Mouse (Mus musculus): Measurements from ENCODE around the gene Bcor. TPM values are rescaled to one million over a fixed set of nuclear protein-coding genes. Genes with fewer than 3 reads are reported as not detected.

Bcor gene
- polyA plus RNA-seq, 1 experiment from 2014 or later: 20.6 TPM

- Histone ChIP-seq H3K9me3 (ENCODE audit: control insufficient read depth, low read depth, low read length) (no peaks in the 10 kb centered on the region), H3K4me1 (ENCODE audit: control insufficient read depth, insufficient read depth, low read length) (peaks cover 5% of the 10 kb centered on the region; the same call in 1 of the 2 replicates), H3K27me3 (ENCODE audit: control insufficient read depth, insufficient read depth, low read length) (0 out of 2 replicates have a peak, but pooled peaks cover 4% of the 10 kb centered on the region), H3K9ac (replicated peaks; ENCODE audit: low read depth, low read length) (peak overlapping the region; percentile 46), H3K4me2 (replicated peaks; ENCODE audit: low read depth, low read length) (peak overlapping the region; percentile 78), H3K36me3 (ENCODE audit: control insufficient read depth, insufficient read depth, low read length) (no peaks in the 10 kb centered on the region), H3K4me3 (ENCODE audit: low read depth, low read length) (peak overlapping the region; percentile 40), H3K27ac (ENCODE audit: low read length) (peak overlapping the region; percentile 89)
- peak; percentile 25; the same call in 1 of the 2 replicates for ATAC-seq (ENCODE audit: insufficient number of reproducible peaks, insufficient read depth, low FRiP score, low read depth)
- WGBS: 2% methylated on average over 65 of the region's 72 CpGs
Observed at GRCm38 (mm10) chrX:12088301-12089026, 71.7 kb downstream of the Bcor start.

GRCm38 (mm10) chrX:12087511-12088300 lies 72.4 kb downstream of the Bcor start:
- Histone ChIP-seq H3K4me1 (ENCODE audit: control insufficient read depth, insufficient read depth, low read length) (peaks cover 5% of the 10 kb centered on the region; the same call in 1 of the 2 replicates), H3K27me3 (ENCODE audit: control insufficient read depth, insufficient read depth, low read length) (0 out of 2 replicates have a peak, but pooled peaks cover 4% of the 10 kb centered on the region)
- ATAC-seq (ENCODE audit: insufficient number of reproducible peaks, insufficient read depth, low FRiP score, low read depth): no peak

GRCm38 (mm10) chrX:12086674-12087510 lies 73.3 kb downstream of the Bcor start:
- no peak for ATAC-seq (ENCODE audit: insufficient number of reproducible peaks, insufficient read depth, low FRiP score, low read depth)
- Histone ChIP-seq H3K4me3 (ENCODE audit: low read depth, low read length) (peak overlapping the region; percentile 40), H3K27ac (ENCODE audit: low read length) (peak overlapping the region; percentile 15; the same call in 1 of the 2 replicates), H3K4me1 (ENCODE audit: control insufficient read depth, insufficient read depth, low read length) (peaks cover 5% of the 10 kb centered on the region; the same call in 1 of the 2 replicates), H3K9me3 (ENCODE audit: control insufficient read depth, low read depth, low read length) (no peaks in the 10 kb centered on the region), H3K36me3 (ENCODE audit: control insufficient read depth, insufficient read depth, low read length) (no peaks in the 10 kb centered on the region), H3K9ac (replicated peaks; ENCODE audit: low read depth, low read length) (peak overlapping the region; percentile 46), H3K27me3 (ENCODE audit: control insufficient read depth, insufficient read depth, low read length) (0 out of 2 replicates have a peak, but pooled peaks cover 4% of the 10 kb centered on the region), H3K4me2 (replicated peaks; ENCODE audit: low read depth, low read length) (peak overlapping the region; percentile 78)
- 3% methylated on average over 59 of the region's 70 CpGs for WGBS

More at GRCm38 (mm10) chrX:12087511-12088300, 72.4 kb downstream of the Bcor start:
- peak overlapping the region; percentile 78 for H3K4me2 ChIP-seq (replicated peaks; ENCODE audit: low read depth, low read length)
- H3K9me3 ChIP-seq (ENCODE audit: control insufficient read depth, low read depth, low read length): no peaks in the 10 kb centered on the region
- H3K4me3 ChIP-seq (ENCODE audit: low read depth, low read length): peak overlapping the region; percentile 40
- H3K36me3 ChIP-seq (ENCODE audit: control insufficient read depth, insufficient read depth, low read length): no peaks in the 10 kb centered on the region
- WGBS: 7% methylated on average over 54 of the region's 55 CpGs
- H3K9ac ChIP-seq (replicated peaks; ENCODE audit: low read depth, low read length): peak overlapping the region; percentile 46
- H3K27ac ChIP-seq (ENCODE audit: low read length): peak overlapping the region; percentile 89

GRCm38 (mm10) chrX:12085949-12086348 lies 74.2 kb downstream of the Bcor start:
- ATAC-seq (ENCODE audit: insufficient number of reproducible peaks, insufficient read depth, low FRiP score, low read depth): no peak
- Histone ChIP-seq H3K27me3 (ENCODE audit: control insufficient read depth, insufficient read depth, low read length) (0 out of 2 replicates have a peak, but pooled peaks cover 4% of the 10 kb centered on the region), H3K27ac (ENCODE audit: low read length) (no peak overlapping the region), H3K36me3 (ENCODE audit: control insufficient read depth, insufficient read depth, low read length) (no peaks in the 10 kb centered on the region), H3K9me3 (ENCODE audit: control insufficient read depth, low read depth, low read length) (no peaks in the 10 kb centered on the region), H3K4me3 (ENCODE audit: low read depth, low read length) (no peak overlapping the region), H3K9ac (replicated peaks; ENCODE audit: low read depth, low read length) (no peak overlapping the region), H3K4me1 (ENCODE audit: control insufficient read depth, insufficient read depth, low read length) (peaks cover 5% of the 10 kb centered on the region; the same call in 1 of the 2 replicates), H3K4me2 (replicated peaks; ENCODE audit: low read depth, low read length) (no peak overlapping the region)
- WGBS: 34% methylated on average over 10 of the region's 10 CpGs

GRCm38 (mm10) chrX:12085290-12085689 lies 74.9 kb downstream of the Bcor start:
- Histone ChIP-seq H3K4me1 (ENCODE audit: control insufficient read depth, insufficient read depth, low read length) (peaks cover 3% of the 10 kb centered on the region; the same call in 1 of the 2 replicates), H3K27me3 (ENCODE audit: control insufficient read depth, insufficient read depth, low read length) (0 out of 2 replicates have a peak, but pooled peaks cover 4% of the 10 kb centered on the region), H3K9ac (replicated peaks; ENCODE audit: low read depth, low read length) (no peak overlapping the region), H3K9me3 (ENCODE audit: control insufficient read depth, low read depth, low read length) (no peaks in the 10 kb centered on the region), H3K27ac (ENCODE audit: low read length) (no peak overlapping the region), H3K36me3 (ENCODE audit: control insufficient read depth, insufficient read depth, low read length) (no peaks in the 10 kb centered on the region), H3K4me2 (replicated peaks; ENCODE audit: low read depth, low read length) (no peak overlapping the region), H3K4me3 (ENCODE audit: low read depth, low read length) (no peak overlapping the region)
- WGBS: 15% methylated on average over 18 of the region's 18 CpGs
- no peak for ATAC-seq (ENCODE audit: insufficient number of reproducible peaks, insufficient read depth, low FRiP score, low read depth)

- H3K4me3 ChIP-seq (ENCODE audit: low read depth, low read length): no peak overlapping the region
- H3K9me3 ChIP-seq (ENCODE audit: control insufficient read depth, low read depth, low read length): no peaks in the 10 kb centered on the region
- no peak overlapping the region for H3K9ac ChIP-seq (replicated peaks; ENCODE audit: low read depth, low read length)
- H3K27ac ChIP-seq (ENCODE audit: low read length): no peak overlapping the region
- no peak for ATAC-seq (ENCODE audit: insufficient number of reproducible peaks, insufficient read depth, low FRiP score, low read depth)
- 0 out of 2 replicates have a peak, but pooled peaks cover 4% of the 10 kb centered on the region for H3K27me3 ChIP-seq (ENCODE audit: control insufficient read depth, insufficient read depth, low read length)
- no peaks in the 10 kb centered on the region for H3K36me3 ChIP-seq (ENCODE audit: control insufficient read depth, insufficient read depth, low read length)
- 52% methylated on average over 4 of the region's 4 CpGs for whole genome bisulfite sequencing
- no peak overlapping the region for H3K4me2 ChIP-seq (replicated peaks; ENCODE audit: low read depth, low read length)
- peaks cover 1% of the 10 kb centered on the region; the same call in 1 of the 2 replicates for H3K4me1 ChIP-seq (ENCODE audit: control insufficient read depth, insufficient read depth, low read length)
Observed at GRCm38 (mm10) chrX:12084698-12085097, 75.5 kb downstream of the Bcor start.

GRCm38 (mm10) chrX:12083631-12084030 lies 76.5 kb downstream of the Bcor start:
- Histone ChIP-seq H3K36me3 (ENCODE audit: control insufficient read depth, insufficient read depth, low read length) (no peaks in the 10 kb centered on the region), H3K9ac (replicated peaks; ENCODE audit: low read depth, low read length) (no peak overlapping the region), H3K4me2 (replicated peaks; ENCODE audit: low read depth, low read length) (no peak overlapping the region), H3K27ac (ENCODE audit: low read length) (no peak overlapping the region), H3K4me3 (ENCODE audit: low read depth, low read length) (no peak overlapping the region), H3K27me3 (ENCODE audit: control insufficient read depth, insufficient read depth, low read length) (0 out of 2 replicates have a peak, but pooled peaks cover 5% of the 10 kb centered on the region), H3K4me1 (ENCODE audit: control insufficient read depth, insufficient read depth, low read length) (no peaks in the 10 kb centered on the region), H3K9me3 (ENCODE audit: control insufficient read depth, low read depth, low read length) (no peaks in the 10 kb centered on the region)
- no peak for ATAC-seq (ENCODE audit: insufficient number of reproducible peaks, insufficient read depth, low FRiP score, low read depth)
- 32% methylated on average over 10 of the region's 10 CpGs for WGBS
